Mouse (Mus musculus): ENCODE results near the gene Hoxc11.

Gene Hoxc11

GRCm38 (mm10) chr15:102965003-102965891, 11.0 kb downstream of the Hoxc11 start:
- DNase-seq (ENCODE audit: low spot score), result no peak

GRCm38 (mm10) chr15:102965892-102966775, 11.9 kb downstream of the Hoxc11 start:
- no peak for DNase-seq (ENCODE audit: low spot score)

GRCm38 (mm10) chr15:102966776-102967311, 12.6 kb downstream of the Hoxc11 start, which contains the start of gene Hoxc10:
TSS of gene Hoxc10 (plus strand) at chr15:102966796.
- DNase-seq (ENCODE audit: low spot score), result no peak

- no peak for DNase-seq (ENCODE audit: low spot score)
These were observed 13.0 kb downstream of the Hoxc11 start, which contains the start of gene Hoxc5 for GRCm38 (mm10) chr15:102967312-102967510. TSS of gene Hoxc5 (plus strand) at chr15:102967443.

GRCm38 (mm10) chr15:102967511-102968397, 13.5 kb downstream of the Hoxc11 start:
- no peak for DNase-seq (ENCODE audit: low spot score)

- DNase-seq (ENCODE audit: low spot score), result no peak
These were observed 15.1 kb downstream of the Hoxc11 start for GRCm38 (mm10) chr15:102969296-102969695.

- no peak for DNase-seq (ENCODE audit: low spot score)
These were observed 16.5 kb downstream of the Hoxc11 start for GRCm38 (mm10) chr15:102970740-102971139.

- DNase-seq (ENCODE audit: low spot score), result no peak
These were observed 18.0 kb downstream of the Hoxc11 start for GRCm38 (mm10) chr15:102972254-102972653.

- DNase-seq (ENCODE audit: low spot score), result no peak
These were observed 18.5 kb downstream of the Hoxc11 start for GRCm38 (mm10) chr15:102972753-102973152.

GRCm38 (mm10) chr15:102975034-102975433, 20.8 kb downstream of the Hoxc11 start:
- DNase-seq (ENCODE audit: low spot score), result no peak

- no peak for DNase-seq (ENCODE audit: low spot score)
These were observed 21.5 kb downstream of the Hoxc11 start for GRCm38 (mm10) chr15:102975688-102976111.

GRCm38 (mm10) chr15:102976171-102976570, 21.9 kb downstream of the Hoxc11 start, which contains the start of gene Hoxc9:
TSS of gene Hoxc9 (plus strand) at chr15:102976439.
- DNase-seq (ENCODE audit: low spot score), result no peak

GRCm38 (mm10) chr15:102976631-102977422, 22.6 kb downstream of the Hoxc11 start:
- DNase-seq (ENCODE audit: low spot score), result no peak

GRCm38 (mm10) chr15:102977423-102977974, 23.3 kb downstream of the Hoxc11 start:
- no peak for DNase-seq (ENCODE audit: low spot score)

GRCm38 (mm10) chr15:102978615-102979515, 24.6 kb downstream of the Hoxc11 start:
- no peak for DNase-seq (ENCODE audit: low spot score)

GRCm38 (mm10) chr15:102979936-102980335, 25.7 kb downstream of the Hoxc11 start:
- DNase-seq (ENCODE audit: low spot score), result no peak

- no peak for DNase-seq (ENCODE audit: low spot score)
These were observed 26.1 kb downstream of the Hoxc11 start for GRCm38 (mm10) chr15:102980352-102980751.

GRCm38 (mm10) chr15:102980912-102981311, 26.7 kb downstream of the Hoxc11 start:
- no peak for DNase-seq (ENCODE audit: low spot score)

Data from layer of hippocampus, adult 9-10 months (tissue).